Mouse (Mus musculus) cerebellum, adult 2 months (tissue): ENCODE measurements around the gene Elac2. TPM values are rescaled to one million over a fixed set of nuclear protein-coding genes. Genes with fewer than 3 reads are reported as not detected.

Source experiments
- DNase-seq, 2 experiments: peaks; one replicate each; pipeline ENCODE4 v3.0.0; 2021
- H3K27ac ChIP-seq: fragments of 200-500 bp; 2 replicates; pipeline ENCODE4 v1.5.1; 2012; ENCODE audit warnings: low read length, control low read depth, inconsistent platforms; ENCODE audit not compliant: insufficient read depth
- H3K27me3 ChIP-seq: fragments of 200-500 bp; 2 replicates; pipeline ENCODE4 v1.6.1; 2012; ENCODE audit warnings: inconsistent platforms, mild to moderate bottlenecking, low read length, moderate library complexity; ENCODE audit not compliant: control insufficient read depth, insufficient read depth
- H3K4me1 ChIP-seq: fragments of 200-500 bp; 2 replicates; pipeline ENCODE4 v1.6.1; 2011; ENCODE audit warnings: low read length; ENCODE audit not compliant: control insufficient read depth, insufficient read depth
- H3K4me3 ChIP-seq: fragments of 200-500 bp; replicated peaks from 2 replicates; pipeline ENCODE3; 2011; ENCODE audit warnings: mild to moderate bottlenecking, low read depth, low read length, control low read depth; ENCODE audit not compliant: insufficient read depth
- CTCF ChIP-seq: fragments of 200-500 bp; IDR thresholded peaks from 2 replicates; pipeline ENCODE4 v1.5.1; 2011; ENCODE audit warnings: low read depth, mild to moderate bottlenecking, control low read depth, low read length, moderate library complexity, borderline replicate concordance; ENCODE audit not compliant: insufficient read depth
- POLR2A ChIP-seq: fragments of 200-500 bp; IDR thresholded peaks from 2 replicates; pipeline ENCODE4 v1.6.1; 2011; ENCODE audit warnings: low read length, control low read depth, borderline replicate concordance; ENCODE audit not compliant: insufficient read depth
- WGBS: fragments of 180-500 bp; shearing (Covaris S2); methylation state at CpG from one replicate; pipeline ENCODE4 v1.1.7; 2018; 5-methylcytosine and 5-hydroxymethylcytosine counted together
- polyA plus RNA-seq: library from polyadenylated mRNA; depleted of rRNA; stranded (reverse); fragments of >200 nt; gene quantifications from 2 replicates; pipeline ENCODE4 v1.2.3, GENCODE M21; 2012; rRNA removed

The Elac2 gene
- polyA plus RNA-seq, result 31.0 and 31.2 TPM in 2 replicates

DNA sequence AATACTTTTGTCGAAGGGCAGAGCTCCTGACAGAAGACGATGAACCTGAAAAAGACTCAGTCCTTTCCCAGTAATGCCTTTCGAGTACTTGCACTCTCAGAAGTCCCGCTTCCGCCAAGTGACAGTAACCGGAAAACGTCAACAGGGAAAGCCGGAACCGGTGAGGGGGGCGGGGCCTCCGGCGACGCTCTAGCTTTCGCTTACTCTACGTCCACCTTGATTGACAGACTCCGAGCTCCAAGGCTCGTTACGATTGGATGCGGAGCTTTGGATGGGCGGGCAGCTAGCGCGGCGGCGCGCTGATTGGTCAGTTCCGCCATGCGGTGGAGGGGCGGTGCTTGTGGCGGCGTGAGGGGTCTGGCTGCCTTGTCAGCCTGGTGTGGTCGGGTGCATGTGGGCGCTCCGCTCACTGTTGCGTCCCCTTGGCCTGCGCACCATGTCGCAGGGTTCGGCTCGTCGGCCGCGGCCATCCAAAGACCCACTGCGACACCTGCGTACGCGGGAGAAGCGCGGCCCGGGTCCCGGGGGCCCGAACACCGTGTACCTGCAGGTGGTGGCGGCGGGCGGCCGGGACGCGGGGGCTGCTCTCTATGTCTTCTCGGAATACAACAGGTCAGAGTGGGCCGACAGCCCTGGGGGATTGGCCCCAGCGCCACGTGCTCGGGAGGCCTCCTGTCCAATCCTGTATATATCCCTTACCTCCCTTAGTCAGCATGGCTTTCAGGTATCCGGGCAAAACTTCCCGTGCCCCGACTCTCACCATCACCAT, at the start of gene Elac2:
Gene Elac2, plus strand, starts transcription at position 319 of the 769 bp plus-strand sequence.
- WGBS, result under 1% methylated on average over 65 of the region's 65 CpGs
- Histone ChIP-seq H3K4me1 (no peaks in the 10 kb centered on the region), H3K27me3 (no peaks in the 10 kb centered on the region), H3K27ac (no peak within 1 kb of the TSS), H3K4me3 (peak within 1 kb of the TSS; percentile 94)
- peak; percentile 98 to 99 for DNase-seq
- TF ChIP-seq CTCF, result no peak
- peak; percentile 84 for TF ChIP-seq POLR2A

DNA sequence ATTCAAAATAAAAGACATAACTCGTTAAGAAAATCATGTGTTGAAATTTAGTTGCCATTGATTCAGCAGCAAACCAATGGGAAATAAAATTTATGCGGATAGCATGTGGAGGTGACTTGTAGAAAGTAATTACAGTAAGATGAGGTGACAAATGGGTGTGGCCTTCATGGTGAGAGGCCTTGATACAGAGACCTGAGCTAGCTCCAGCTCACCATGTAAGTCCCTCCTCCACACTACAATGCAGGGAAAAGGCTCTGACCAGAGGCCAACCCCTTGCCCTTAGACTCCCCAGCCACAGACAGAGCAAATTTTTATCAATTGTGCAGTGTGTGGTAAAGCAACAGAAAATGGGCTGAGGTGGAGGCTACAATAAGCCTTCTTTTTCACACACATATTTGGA, 49.7 kb upstream of the Elac2 start:
- Histone ChIP-seq H3K27me3 (no peaks in the 10 kb centered on the region), H3K4me3 (no peak overlapping the region), H3K27ac (no peak overlapping the region), H3K4me1 (peaks cover 2% of the 10 kb centered on the region; the same call in 1 of the 2 replicates)
- no peak for DNase-seq
- WGBS, result 90% methylated on average over 2 of the region's 2 CpGs
- TF ChIP-seq POLR2A (no peak), CTCF (no peak)

DNA sequence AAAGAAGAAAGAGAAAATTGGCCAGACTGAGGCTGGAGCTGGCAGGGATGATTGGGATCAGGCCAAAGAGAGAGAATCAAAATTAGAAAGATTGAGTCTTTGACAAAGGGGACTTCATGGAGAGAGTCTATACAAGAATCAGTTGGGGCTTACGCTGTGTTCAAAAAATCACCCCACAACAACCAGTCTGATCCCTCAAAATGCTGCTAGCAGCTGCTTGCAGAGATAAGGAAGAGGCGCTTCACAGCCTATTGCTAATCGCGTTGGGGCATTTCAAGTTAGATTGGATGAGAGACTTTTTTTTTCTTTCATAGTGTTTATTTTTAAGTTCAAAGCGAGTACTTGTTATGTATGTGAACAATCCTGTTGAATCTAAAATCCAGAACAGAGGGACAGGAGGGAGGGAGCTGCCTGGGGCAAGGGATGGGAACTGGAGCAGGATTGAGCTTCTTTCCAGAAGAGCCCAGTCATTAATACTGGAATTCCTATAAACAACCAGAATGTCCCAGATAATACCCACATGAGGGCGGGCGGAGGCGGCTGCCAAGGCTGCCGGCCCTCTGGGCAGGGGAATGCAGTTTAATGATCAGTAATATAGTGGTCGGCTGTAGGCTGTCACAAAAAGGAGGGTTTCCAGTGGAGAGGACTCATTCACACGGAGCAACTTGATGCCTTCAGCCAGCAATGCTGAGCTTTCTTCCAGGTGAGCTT, 47.6 kb upstream of the Elac2 start:
- no peaks in the 10 kb centered on the region for H3K4me1 ChIP-seq
- no peak overlapping the region for H3K27ac ChIP-seq
- TF ChIP-seq POLR2A (no peak), CTCF (no peak)
- no peak overlapping the region for H3K4me3 ChIP-seq
- no peak for DNase-seq
- H3K27me3 ChIP-seq, result no peaks in the 10 kb centered on the region
- WGBS, result 34% methylated on average over 11 of the region's 11 CpGs

DNA sequence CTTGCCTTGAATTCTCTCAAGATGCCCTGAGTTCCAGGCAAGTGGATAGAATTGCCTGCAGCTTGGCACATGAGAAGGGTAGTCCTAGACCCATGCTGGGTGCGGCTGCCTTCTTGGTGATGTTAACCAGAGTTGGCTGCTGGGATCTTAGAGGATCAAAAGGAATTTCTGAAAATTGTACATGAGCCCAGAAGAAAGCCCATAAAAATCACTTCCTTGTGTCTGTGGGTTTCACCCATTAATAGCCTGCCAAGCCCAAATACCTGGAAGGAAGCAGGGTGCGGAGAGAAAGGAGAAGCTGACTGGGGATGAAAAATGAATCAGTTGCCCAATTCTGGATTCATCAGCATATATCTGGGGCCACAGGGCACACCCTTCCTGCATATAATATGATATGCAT, 41.6 kb upstream of the Elac2 start:
- DNase-seq, result no peak
- Histone ChIP-seq H3K4me1 (no peaks in the 10 kb centered on the region), H3K27me3 (no peaks in the 10 kb centered on the region; the same call in 1 of the 2 replicates), H3K27ac (no peak overlapping the region), H3K4me3 (no peak overlapping the region)
- TF ChIP-seq CTCF (no peak), POLR2A (no peak)
- WGBS, result 84% methylated on average over 2 of the region's 2 CpGs

DNA sequence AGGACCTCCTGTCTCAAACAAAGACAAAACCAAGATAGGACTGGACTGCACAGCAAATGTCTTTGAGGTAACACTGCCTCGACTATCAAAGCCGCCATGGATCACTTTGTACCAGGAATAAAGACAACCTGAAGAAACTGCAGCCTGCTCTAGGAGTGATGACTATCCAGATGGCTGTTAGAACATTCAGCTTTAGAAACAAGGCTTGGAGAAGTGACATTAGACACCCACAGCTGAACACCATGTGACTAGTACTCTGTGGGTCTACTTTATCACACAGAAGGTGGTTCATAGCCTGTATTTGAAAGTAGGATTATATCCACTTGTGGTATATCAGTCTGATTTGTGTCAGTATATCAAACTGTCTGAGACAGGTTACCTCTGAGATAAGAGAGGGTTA, 37.6 kb upstream of the Elac2 start:
- WGBS, result 89% methylated on average over 2 of the region's 2 CpGs
- no peak overlapping the region for H3K4me3 ChIP-seq
- TF ChIP-seq POLR2A (no peak), CTCF (no peak)
- H3K27ac ChIP-seq, result no peak overlapping the region
- no peak for DNase-seq
- no peaks in the 10 kb centered on the region for H3K4me1 ChIP-seq
- H3K27me3 ChIP-seq, result no peaks in the 10 kb centered on the region; the same call in 1 of the 2 replicates

DNA sequence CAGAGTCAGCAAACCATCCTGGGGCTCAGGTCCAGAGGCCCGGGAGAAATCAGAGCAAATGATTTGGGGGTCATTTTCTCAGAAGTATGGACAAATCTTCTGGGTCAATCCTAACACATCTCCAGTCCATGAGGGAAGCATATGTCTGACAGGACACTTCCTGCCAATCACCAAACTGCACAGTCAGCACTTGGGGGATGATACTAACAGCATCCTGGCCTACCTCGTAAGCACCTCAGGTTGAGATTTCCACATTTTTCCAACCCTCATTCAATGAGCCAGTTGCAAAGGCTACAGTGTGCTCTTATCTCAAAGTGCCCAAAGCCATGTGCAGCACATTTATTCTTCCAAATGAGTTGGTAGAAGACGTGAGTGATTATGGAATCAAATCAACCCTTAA, 29.1 kb upstream of the Elac2 start:
- TF ChIP-seq CTCF (no peak), POLR2A (no peak)
- no peak for DNase-seq
- no peaks in the 10 kb centered on the region for H3K4me1 ChIP-seq
- H3K4me3 ChIP-seq, result no peak overlapping the region
- no peak overlapping the region for H3K27ac ChIP-seq
- no peaks in the 10 kb centered on the region; the same call in 1 of the 2 replicates for H3K27me3 ChIP-seq
- 90% methylated on average over 3 of the region's 3 CpGs for whole genome bisulfite sequencing

DNA sequence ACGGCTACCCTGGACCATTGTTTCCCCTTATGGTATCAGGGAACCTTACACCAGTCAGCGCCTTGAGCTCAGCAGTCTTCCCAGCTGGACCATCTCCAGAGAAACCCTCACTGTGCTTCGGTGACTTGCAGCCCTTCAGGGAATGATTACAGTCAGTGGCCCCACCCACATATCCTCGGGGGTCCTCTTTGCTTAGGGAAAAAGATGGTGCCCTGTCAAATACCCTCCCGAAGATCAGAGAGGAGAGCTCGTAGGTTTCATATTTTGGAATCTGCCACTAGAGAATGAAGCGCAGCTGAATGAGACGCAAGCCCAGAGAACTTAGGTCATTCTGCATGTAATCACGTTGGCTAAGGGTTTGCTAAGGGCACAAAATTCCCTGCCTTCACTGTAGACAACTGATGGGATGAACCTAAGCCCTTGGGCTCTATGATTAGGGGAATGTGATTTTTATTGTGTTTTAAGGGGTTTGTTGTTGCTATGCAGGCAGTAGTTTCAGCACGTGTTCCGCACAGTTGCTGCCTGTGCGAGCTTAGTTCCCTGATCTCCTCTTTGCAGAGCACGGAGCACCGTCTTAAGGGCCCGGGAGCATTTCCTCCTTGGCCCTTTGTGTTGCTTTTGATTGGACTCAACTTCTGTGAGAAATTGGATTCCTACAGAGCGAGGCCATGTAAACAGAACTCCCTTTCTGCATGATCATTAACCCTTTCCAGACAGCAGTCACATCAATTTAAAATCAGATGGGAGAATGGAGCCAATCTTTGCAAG, 21.7 kb upstream of the Elac2 start:
- Histone ChIP-seq H3K27me3 (no peaks in the 10 kb centered on the region; the same call in 1 of the 2 replicates), H3K4me3 (no peak overlapping the region), H3K4me1 (no peaks in the 10 kb centered on the region), H3K27ac (no peak overlapping the region)
- 5% methylated on average over 16 of the region's 16 CpGs for WGBS
- no peak for TF ChIP-seq POLR2A
- no peak for TF ChIP-seq CTCF
- DNase-seq, result no peak

DNA sequence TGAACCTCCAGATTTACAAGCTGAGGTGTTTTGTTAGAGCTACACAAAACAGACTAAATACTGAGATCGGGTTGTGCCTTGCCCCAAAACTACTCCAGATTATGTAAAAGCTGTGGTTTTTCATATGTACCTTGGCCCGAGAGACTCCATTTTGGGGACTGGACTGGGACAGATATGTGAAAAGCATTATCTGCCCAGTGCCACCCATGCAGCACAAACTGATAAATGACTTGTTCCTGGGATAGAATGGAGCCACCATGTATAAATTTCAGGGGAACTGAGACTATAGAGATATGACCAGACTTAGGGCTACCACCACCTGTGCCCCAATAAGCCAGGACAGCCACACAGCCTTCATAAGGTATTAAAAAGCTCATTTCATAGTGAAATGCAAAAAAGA, 16.2 kb upstream of the Elac2 start:
- 94% methylated on average over 2 of the region's 2 CpGs for WGBS
- Histone ChIP-seq H3K4me3 (no peak overlapping the region), H3K4me1 (no peaks in the 10 kb centered on the region), H3K27me3 (no peaks in the 10 kb centered on the region), H3K27ac (no peak overlapping the region)
- no peak for DNase-seq
- TF ChIP-seq POLR2A, result no peak
- no peak for TF ChIP-seq CTCF
